Mouse (Mus musculus) hindbrain, embryonic 10.5 days (tissue): ENCODE results near the gene 2010003K11Rik. TPM values are rescaled to one million over a fixed set of nuclear protein-coding genes. Genes with fewer than 3 reads are reported as not detected.
A peak's percentile ranks its signal among the peaks of the same experiment; 100 is the strongest.

Experiments used
- DNase-seq: peaks from one replicate; pipeline ENCODE4 v3.0.0-alpha.2; 2017; ENCODE audit warnings: low spot score
- H3K27ac ChIP-seq: fragments of 300-500 bp; sonication (generic); 2 replicates; pipeline ENCODE4 v1.5.1; 2016; ENCODE audit warnings: mild to moderate bottlenecking, moderate library complexity
- H3K27me3 ChIP-seq: fragments of 300-500 bp; sonication (generic); 2 replicates; pipeline ENCODE4 v1.6.1; 2016; ENCODE audit warnings: mild to moderate bottlenecking; ENCODE audit not compliant: poor library complexity, insufficient read depth, severe bottlenecking
- H3K36me3 ChIP-seq: fragments of 300-500 bp; sonication (generic); 2 replicates; pipeline ENCODE4 v1.6.1; 2016; ENCODE audit warnings: mild to moderate bottlenecking, moderate library complexity
- H3K4me1 ChIP-seq: fragments of 300-500 bp; sonication (generic); replicated peaks from 2 replicates; pipeline ENCODE4 v1.6.1; 2016; ENCODE audit warnings: mild to moderate bottlenecking
- H3K4me3 ChIP-seq: fragments of 300-500 bp; sonication (generic); 2 replicates; pipeline ENCODE4 v1.5.1; 2016; ENCODE audit warnings: mild to moderate bottlenecking, moderate library complexity
- H3K9me3 ChIP-seq: fragments of 300-500 bp; sonication (generic); 2 replicates; pipeline ENCODE4 v1.6.1; 2016; ENCODE audit warnings: mild to moderate bottlenecking, moderate library complexity
- WGBS: fragments of 180-500 bp; shearing (Covaris S2); methylation state at CpG from one replicate; pipeline ENCODE4 v1.1.7; 2016; 5-methylcytosine and 5-hydroxymethylcytosine counted together
- polyA plus RNA-seq: library from polyadenylated mRNA; unstranded; fragments of >200 nt; fragmentation: Nextera tagmentation; extraction: Ambion mirVana; gene quantifications from 2 replicates; pipeline ENCODE4 v1.2.1, GENCODE M21; 2016

Gene 2010003K11Rik
- polyA plus RNA-seq, 1 experiment from 2014 or later: 0.13 TPM

DNA sequence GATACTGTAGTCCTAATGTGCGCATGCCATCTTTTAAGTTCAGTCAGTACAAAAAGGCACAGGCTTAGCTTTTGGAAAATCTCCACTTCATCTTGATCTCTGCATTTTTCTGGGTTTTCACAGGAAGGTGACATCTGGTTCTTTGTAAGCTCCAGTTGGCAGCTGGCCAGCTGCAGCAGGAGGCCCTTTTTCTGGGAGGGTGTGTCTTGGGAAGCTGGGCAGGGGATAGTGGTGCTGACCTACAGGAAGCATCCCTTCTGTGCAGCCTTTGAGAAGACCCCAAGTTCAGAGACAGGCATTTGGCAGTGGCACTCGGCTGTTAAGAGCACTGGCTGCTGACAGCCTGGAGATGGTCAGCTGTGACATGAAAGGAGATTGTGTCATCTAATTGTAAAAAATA, 17.4 kb upstream of the 2010003K11Rik start:
- peaks cover 11% of the 10 kb centered on the region; the same call in 1 of the 2 replicates for H3K27me3 ChIP-seq
- H3K36me3 ChIP-seq: no peaks in the 10 kb centered on the region
- peaks cover 9% of the 10 kb centered on the region for H3K4me1 ChIP-seq
- H3K27ac ChIP-seq: no peak overlapping the region
- peak; percentile 19 for DNase-seq
- 63% methylated on average over 2 of the region's 2 CpGs for WGBS
- H3K4me3 ChIP-seq: no peak overlapping the region
- H3K9me3 ChIP-seq: no peaks in the 10 kb centered on the region

- Histone ChIP-seq H3K4me3 (no peak overlapping the region), H3K9me3 (no peaks in the 10 kb centered on the region), H3K27me3 (peaks cover 11% of the 10 kb centered on the region; the same call in 1 of the 2 replicates), H3K4me1 (peaks cover 18% of the 10 kb centered on the region), H3K27ac (no peak overlapping the region), H3K36me3 (no peaks in the 10 kb centered on the region)
- DNase-seq: no peak
- WGBS: 81% methylated on average over 4 of the region's 4 CpGs
Observed at GRCm38 (mm10) chr19:4513236-4513858, 15.0 kb upstream of the 2010003K11Rik start.

DNA sequence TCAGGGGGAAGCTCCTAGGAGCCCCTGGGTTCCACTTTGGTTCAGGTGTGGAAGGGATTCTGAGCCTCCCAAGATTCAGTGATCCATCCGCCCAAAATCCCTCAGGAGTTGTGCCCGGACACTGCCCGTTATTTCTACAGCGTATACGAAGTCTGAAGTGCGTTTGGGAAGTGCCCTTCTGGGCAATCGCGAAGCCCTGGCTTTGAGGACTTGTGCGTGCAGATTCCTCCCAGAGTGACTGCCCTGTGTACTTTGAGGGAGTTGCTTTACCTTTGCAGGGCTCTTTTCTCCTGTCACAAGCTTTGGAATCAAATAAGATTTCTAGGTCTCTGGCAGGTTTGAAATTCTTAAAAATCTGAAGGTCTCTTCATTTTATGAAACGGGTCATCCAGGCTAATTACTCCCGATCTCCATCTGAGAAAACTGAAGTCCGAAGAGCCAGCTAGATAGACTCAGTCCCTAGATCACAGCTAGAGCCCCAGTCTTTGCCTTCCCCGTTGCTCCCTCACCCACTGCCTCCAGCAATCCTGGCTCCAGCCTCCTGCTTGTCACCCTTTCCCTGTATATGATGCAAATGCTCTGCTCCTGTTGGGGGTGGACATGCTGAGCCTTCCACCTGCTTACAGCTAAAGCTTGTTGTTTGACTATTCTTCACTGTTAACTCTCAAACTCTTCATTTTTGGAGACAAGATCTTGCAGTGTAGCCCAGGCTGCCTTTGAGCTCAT, 12.9 kb upstream of the 2010003K11Rik start:
- H3K4me3 ChIP-seq: peak overlapping the region; percentile 63
- no peaks in the 10 kb centered on the region for H3K36me3 ChIP-seq
- H3K27ac ChIP-seq: no peak overlapping the region
- DNase-seq: no peak
- no peaks in the 10 kb centered on the region for H3K9me3 ChIP-seq
- H3K4me1 ChIP-seq: peaks cover 18% of the 10 kb centered on the region
- 8% methylated on average over 13 of the region's 13 CpGs for WGBS
- peaks cover 11% of the 10 kb centered on the region; the same call in 1 of the 2 replicates for H3K27me3 ChIP-seq

- DNase-seq: peak; percentile 99
- no peaks in the 10 kb centered on the region for H3K9me3 ChIP-seq
- under 1% methylated on average over 82 of the region's 82 CpGs for WGBS
Observed at GRCm38 (mm10) chr19:4509986-4510963, 11.9 kb upstream of the 2010003K11Rik start, which contains the start of gene Pcx. TSS of gene Pcx (plus strand) at chr19:4510472.

DNA sequence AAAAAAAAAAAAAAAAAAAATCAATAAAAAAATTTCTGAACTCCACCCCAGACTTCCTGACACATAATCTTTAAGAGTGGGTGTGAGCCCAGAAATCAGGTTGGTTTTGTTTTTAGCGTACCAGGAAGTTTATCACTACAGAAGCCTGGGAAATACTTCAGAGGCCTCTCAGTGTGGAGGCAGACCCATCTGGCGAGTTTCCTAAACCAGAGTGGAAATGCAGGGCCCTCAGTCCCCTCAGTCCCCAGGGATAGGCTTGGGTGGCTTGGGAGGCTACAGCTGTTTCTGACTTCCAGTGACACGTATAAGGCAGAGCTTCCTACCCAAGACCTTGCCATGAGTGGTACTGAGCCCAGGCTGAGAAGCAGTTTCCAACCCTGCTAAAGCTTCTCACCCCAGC, 9.4 kb upstream of the 2010003K11Rik start:
- Histone ChIP-seq H3K9me3 (no peaks in the 10 kb centered on the region), H3K4me1 (peaks cover 18% of the 10 kb centered on the region), H3K27ac (no peak overlapping the region), H3K4me3 (no peak overlapping the region), H3K27me3 (peaks cover 11% of the 10 kb centered on the region; the same call in 1 of the 2 replicates), H3K36me3 (no peaks in the 10 kb centered on the region)
- no peak for DNase-seq
- 78% methylated on average over 3 of the region's 3 CpGs for WGBS

More at GRCm38 (mm10) chr19:4509986-4510963, 11.9 kb upstream of the 2010003K11Rik start, which contains the start of gene Pcx:
- H3K27me3 ChIP-seq: peaks cover 11% of the 10 kb centered on the region; the same call in 1 of the 2 replicates
- peak within 1 kb of the TSS; percentile 63 for H3K4me3 ChIP-seq
- H3K36me3 ChIP-seq: no peaks in the 10 kb centered on the region
- peak within 1 kb of the TSS; percentile 57 for H3K27ac ChIP-seq
- peaks cover 18% of the 10 kb centered on the region for H3K4me1 ChIP-seq

GRCm38 (mm10) chr19:4504830-4505229, 6.4 kb upstream of the 2010003K11Rik start:
- no peak for DNase-seq
- no peak overlapping the region for H3K27ac ChIP-seq
- no peaks in the 10 kb centered on the region for H3K27me3 ChIP-seq
- H3K4me3 ChIP-seq: no peak overlapping the region
- H3K36me3 ChIP-seq: no peaks in the 10 kb centered on the region
- H3K9me3 ChIP-seq: no peaks in the 10 kb centered on the region
- 90% methylated on average over 1 of the region's 1 CpGs for WGBS
- H3K4me1 ChIP-seq: peaks cover 7% of the 10 kb centered on the region

GRCm38 (mm10) chr19:4502701-4503100, 4.3 kb upstream of the 2010003K11Rik start:
- Histone ChIP-seq H3K27me3 (no peaks in the 10 kb centered on the region), H3K4me3 (no peak overlapping the region), H3K9me3 (no peaks in the 10 kb centered on the region), H3K4me1 (peaks cover 10% of the 10 kb centered on the region), H3K36me3 (no peaks in the 10 kb centered on the region), H3K27ac (no peak overlapping the region)
- DNase-seq: no peak
- WGBS: 82% methylated on average over 2 of the region's 2 CpGs

DNA sequence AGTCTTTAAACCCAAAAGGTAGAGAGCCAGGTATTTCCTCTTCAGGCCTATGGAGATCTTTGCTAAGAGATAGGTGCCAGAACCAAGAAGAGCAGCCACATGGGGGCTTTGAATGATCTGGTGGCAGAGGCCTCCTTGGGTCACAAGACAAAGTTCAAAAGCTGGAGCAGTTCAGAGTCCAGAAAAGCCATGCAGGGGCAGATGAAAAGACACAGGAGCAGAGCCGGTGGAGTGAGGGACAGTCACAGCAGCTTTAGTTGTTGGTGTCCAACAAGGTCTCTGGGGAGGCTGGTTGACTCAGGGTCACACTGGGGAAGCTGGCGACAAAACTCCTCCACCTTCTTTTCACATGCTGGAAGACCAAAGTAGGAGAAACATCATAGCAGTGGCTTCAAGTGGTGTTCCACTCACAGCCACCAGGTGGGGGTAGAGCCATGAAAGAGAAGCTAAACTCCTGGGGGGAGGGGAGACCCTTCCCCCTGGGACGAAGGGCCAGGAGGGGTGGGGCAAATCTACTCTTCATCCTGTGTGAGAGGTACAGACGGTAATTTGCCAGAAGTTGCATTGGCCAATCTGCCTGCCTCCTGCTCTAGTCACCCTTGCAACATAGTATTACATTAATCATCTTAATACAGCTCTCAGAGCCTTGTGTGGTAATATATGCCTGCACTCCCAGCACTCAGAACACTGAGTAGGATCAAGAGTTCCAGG, 965 bp downstream of the 2010003K11Rik start:
- H3K9me3 ChIP-seq: no peaks in the 10 kb centered on the region
- 3% methylated on average over 4 of the region's 4 CpGs for WGBS
- H3K4me3 ChIP-seq: no peak overlapping the region
- H3K27me3 ChIP-seq: no peaks in the 10 kb centered on the region
- peaks cover 24% of the 10 kb centered on the region for H3K4me1 ChIP-seq
- H3K27ac ChIP-seq: 0 out of 2 replicates have a peak overlapping the region, but pooled peaks have one; percentile 53
- peak; percentile 82 for DNase-seq
- no peaks in the 10 kb centered on the region for H3K36me3 ChIP-seq

DNA sequence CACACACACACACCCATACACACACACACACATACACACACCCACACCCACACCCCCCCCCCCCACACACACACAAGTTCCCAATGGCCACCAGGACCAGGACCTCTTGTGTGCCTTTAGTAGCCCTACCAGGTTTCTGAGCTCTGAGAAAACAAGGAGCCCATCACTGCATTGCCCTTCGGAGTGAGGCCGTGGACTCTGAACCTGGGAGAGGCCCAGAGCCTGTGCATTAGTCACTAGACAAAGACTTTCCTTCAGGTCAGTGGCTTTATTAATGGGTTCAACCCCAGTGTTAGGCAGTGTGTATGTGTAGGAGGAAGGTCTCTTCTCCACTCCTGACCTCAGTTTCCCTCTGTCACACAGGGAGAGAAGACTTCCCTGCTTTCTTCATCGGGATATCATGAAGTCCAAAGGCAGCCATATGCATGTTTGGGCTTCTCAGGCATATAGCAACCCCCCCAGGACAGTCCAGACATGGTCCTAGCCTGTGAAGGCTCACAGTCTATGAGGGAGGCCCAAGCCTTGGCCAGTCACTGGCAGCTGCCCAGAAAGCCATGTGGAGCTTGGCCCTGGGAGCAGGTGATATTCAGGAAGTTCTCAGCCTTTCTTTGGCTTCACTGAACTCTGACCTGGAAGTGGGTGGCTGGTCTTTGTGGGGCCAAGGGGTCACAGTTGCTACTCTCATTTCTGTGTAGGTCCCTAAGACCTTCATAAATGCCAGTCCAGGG, 1.7 kb downstream of the 2010003K11Rik start:
- DNase-seq: no peak
- Histone ChIP-seq H3K36me3 (no peaks in the 10 kb centered on the region), H3K27me3 (no peaks in the 10 kb centered on the region), H3K4me1 (peaks cover 24% of the 10 kb centered on the region), H3K9me3 (no peaks in the 10 kb centered on the region), H3K4me3 (no peak overlapping the region), H3K27ac (no peak overlapping the region)
- WGBS: 80% methylated on average over 3 of the region's 3 CpGs

DNA sequence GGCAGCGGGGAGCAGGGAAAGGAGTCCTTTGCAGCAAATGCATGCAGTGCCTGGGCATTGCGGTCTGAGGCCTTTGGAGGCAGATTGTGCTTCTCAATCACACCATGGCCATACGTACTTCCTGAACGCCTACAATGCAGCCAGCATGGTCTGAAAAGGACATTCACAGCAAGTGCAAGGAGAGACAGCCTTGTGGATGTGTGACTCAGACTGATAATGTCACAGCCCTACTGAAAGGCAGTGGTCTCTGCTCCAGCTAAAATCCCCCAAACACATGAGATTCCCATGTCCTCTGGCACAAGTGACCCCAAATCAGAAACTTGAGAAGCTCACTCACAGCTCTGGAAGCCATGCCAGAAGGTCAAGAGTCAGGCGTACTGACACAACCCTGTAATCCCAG, 2.6 kb downstream of the 2010003K11Rik start:
- no peaks in the 10 kb centered on the region for H3K9me3 ChIP-seq
- peaks cover 24% of the 10 kb centered on the region for H3K4me1 ChIP-seq
- H3K4me3 ChIP-seq: no peak overlapping the region
- H3K27ac ChIP-seq: no peak overlapping the region
- 81% methylated on average over 5 of the region's 5 CpGs for WGBS
- H3K27me3 ChIP-seq: no peaks in the 10 kb centered on the region
- DNase-seq: no peak
- no peaks in the 10 kb centered on the region for H3K36me3 ChIP-seq

DNA sequence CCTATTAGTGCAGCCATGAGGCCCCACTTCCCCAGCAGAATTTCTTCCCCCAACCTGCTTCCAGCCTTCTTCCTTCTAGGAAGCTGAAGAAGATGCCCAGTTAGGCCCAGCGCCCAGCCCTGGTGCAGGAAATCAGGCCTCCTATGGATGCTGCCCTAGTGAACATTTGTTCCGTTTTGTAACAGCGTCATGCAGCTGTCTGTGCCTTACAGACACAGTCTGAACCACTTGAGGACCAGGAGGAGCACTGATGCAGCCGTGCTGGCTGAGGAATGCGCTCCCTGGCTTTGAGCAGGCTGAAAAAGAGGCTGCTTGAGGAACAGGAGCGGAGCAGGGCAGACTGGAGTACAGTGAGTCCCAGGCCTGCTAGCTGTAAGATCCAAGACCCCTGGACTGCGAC, 3.7 kb downstream of the 2010003K11Rik start:
- WGBS: 81% methylated on average over 7 of the region's 7 CpGs

More for the DNA sequence above, 3.7 kb downstream of the 2010003K11Rik start:
- H3K36me3 ChIP-seq: no peaks in the 10 kb centered on the region
- H3K4me3 ChIP-seq: no peak overlapping the region
- DNase-seq: no peak
- H3K4me1 ChIP-seq: peaks cover 24% of the 10 kb centered on the region
- H3K27ac ChIP-seq: peak overlapping the region; percentile 35; the same call in 1 of the 2 replicates
- H3K27me3 ChIP-seq: no peaks in the 10 kb centered on the region
- H3K9me3 ChIP-seq: no peaks in the 10 kb centered on the region
